Mouse (Mus musculus) neural tube, embryonic 15.5 days (tissue): ENCODE data around the gene Pdia3. TPM values are rescaled to one million over a fixed set of nuclear protein-coding genes. Genes with fewer than 3 reads are reported as not detected.

Experiments
- ATAC-seq: fragments of 200-750 bp; cut with Nextera tagmentation; 2 replicates; pipeline ENCODE4 v1.8.0; 2017; ENCODE audit warnings: mild to moderate bottlenecking, moderate TSS enrichment, moderate library complexity; ENCODE audit not compliant: low FRiP score
- H3K27ac ChIP-seq: fragments of 300-500 bp; sonication (generic); replicated peaks from 2 replicates; pipeline ENCODE4 v1.5.1; 2015; ENCODE audit warnings: mild to moderate bottlenecking, inconsistent platforms
- H3K27me3 ChIP-seq: fragments of 300-500 bp; sonication (generic); replicated peaks from 2 replicates; pipeline ENCODE4 v1.6.1; 2015; ENCODE audit warnings: inconsistent platforms
- H3K36me3 ChIP-seq: fragments of 300-500 bp; sonication (generic); 2 replicates; pipeline ENCODE4 v1.6.1; 2015; ENCODE audit warnings: inconsistent platforms
- H3K4me1 ChIP-seq: fragments of 300-500 bp; sonication (generic); 2 replicates; pipeline ENCODE4 v1.6.1; 2015; ENCODE audit warnings: inconsistent platforms
- H3K4me2 ChIP-seq: fragments of 300-500 bp; sonication (generic); 2 replicates; pipeline ENCODE4 v1.6.1; 2015; ENCODE audit warnings: inconsistent platforms, mild to moderate bottlenecking, moderate library complexity
- H3K4me3 ChIP-seq: fragments of 300-500 bp; sonication (generic); replicated peaks from 2 replicates; pipeline ENCODE4 v1.5.1; 2015; ENCODE audit warnings: mild to moderate bottlenecking, inconsistent platforms
- H3K9ac ChIP-seq: fragments of 300-500 bp; sonication (generic); replicated peaks from 2 replicates; pipeline ENCODE4 v1.6.1; 2015; ENCODE audit warnings: mild to moderate bottlenecking, inconsistent platforms
- H3K9me3 ChIP-seq: fragments of 300-500 bp; sonication (generic); replicated peaks from 2 replicates; pipeline ENCODE4 v1.6.1; 2016; ENCODE audit warnings: inconsistent platforms
- WGBS: fragments of 180-500 bp; shearing (Covaris S2); methylation state at CpG from one replicate; pipeline ENCODE4 v1.1.7; 2015; ENCODE audit warnings: mixed read lengths; 5-methylcytosine and 5-hydroxymethylcytosine counted together
- polyA plus RNA-seq: library from polyadenylated mRNA; unstranded; fragments of >200 nt; fragmentation: Nextera tagmentation; extraction: Ambion mirVana; gene quantifications from 2 replicates; pipeline ENCODE4 v1.2.1, GENCODE M21; 2015

Pdia3 gene
- polyA plus RNA-seq, 1 experiment from 2014 or later = 400 TPM

DNA sequence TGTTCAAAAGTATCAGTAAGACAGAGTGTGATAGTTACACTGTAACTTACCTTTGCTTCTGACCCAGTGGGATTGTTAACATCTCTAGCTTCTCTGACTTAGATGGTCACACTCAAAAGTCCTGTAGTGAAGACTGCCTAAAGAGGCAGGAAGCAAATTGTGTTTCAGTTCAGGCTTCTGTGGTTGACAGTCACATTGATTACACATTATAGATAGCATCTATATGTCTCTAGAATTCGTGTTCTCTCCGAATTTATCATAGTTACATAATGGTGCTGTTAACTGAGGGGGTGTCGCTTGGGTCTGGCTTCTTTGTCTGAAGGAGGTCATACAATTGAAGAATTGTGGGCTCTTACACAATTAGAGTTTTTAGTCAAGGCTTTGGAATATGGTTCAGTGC lies 1.5 kb downstream of the Pdia3 start:
- ATAC-seq = no peak
- no peak overlapping the region for H3K27ac ChIP-seq
- H3K36me3 ChIP-seq = peaks cover 15% of the 10 kb centered on the region
- peaks cover 47% of the 10 kb centered on the region for H3K4me1 ChIP-seq
- no peaks in the 10 kb centered on the region for H3K27me3 ChIP-seq
- H3K4me2 ChIP-seq = peak overlapping the region; percentile 61
- WGBS = 40% methylated on average over 3 of the region's 3 CpGs
- H3K9ac ChIP-seq = peak overlapping the region; percentile 97
- no peaks in the 10 kb centered on the region for H3K9me3 ChIP-seq
- H3K4me3 ChIP-seq = peak overlapping the region; percentile 98

DNA sequence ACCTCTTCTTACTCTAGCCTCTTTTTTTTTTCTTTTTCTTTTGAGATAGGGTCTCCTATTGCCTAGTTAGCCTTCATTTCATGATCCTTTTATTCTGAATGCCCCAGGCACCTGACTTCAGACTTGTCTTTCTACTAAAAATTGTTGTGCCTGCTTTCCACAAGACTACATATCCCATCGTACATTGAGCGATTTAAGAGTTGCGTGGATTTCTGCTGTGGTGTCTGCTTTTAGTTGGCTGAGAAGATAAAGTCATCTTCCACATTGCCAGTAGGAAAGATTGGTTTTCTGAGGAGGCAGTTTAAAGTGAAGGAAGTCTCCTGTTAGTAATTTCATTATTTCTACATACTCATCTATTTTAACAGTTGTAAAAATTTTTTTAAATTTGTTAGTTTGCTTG lies 2.0 kb downstream of the Pdia3 start:
- WGBS = 80% methylated on average over 3 of the region's 3 CpGs
- H3K27me3 ChIP-seq = no peaks in the 10 kb centered on the region
- H3K4me2 ChIP-seq = peak overlapping the region; percentile 61
- H3K9me3 ChIP-seq = no peaks in the 10 kb centered on the region
- H3K36me3 ChIP-seq = peaks cover 15% of the 10 kb centered on the region
- ATAC-seq = no peak
- H3K4me1 ChIP-seq = peaks cover 47% of the 10 kb centered on the region
- H3K4me3 ChIP-seq = peak overlapping the region; percentile 98
- no peak overlapping the region for H3K27ac ChIP-seq
- peak overlapping the region; percentile 97; the same call in 1 of the 2 replicates for H3K9ac ChIP-seq

DNA sequence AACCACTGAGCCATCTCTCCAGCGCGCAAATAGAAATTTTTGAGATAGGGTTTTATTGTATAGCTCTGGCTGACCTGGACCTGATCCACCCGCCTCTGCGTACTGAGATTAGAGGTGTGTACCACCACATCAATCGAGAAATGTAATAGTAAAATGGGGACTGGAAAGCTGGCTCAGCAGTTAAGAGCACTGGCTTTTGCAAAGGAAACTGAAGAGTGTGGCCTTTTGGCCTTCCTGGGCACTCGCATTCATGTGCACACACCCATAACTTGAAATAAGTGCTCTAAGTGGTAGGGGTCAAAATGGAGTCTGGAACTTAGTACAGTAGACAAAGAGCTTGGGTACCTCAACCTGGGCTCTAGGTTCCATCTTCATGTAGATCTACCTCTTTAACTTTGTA lies 2.8 kb downstream of the Pdia3 start:
- WGBS = 94% methylated on average over 6 of the region's 6 CpGs
- Histone ChIP-seq H3K27ac (no peak overlapping the region), H3K36me3 (peaks cover 17% of the 10 kb centered on the region), H3K4me3 (no peak overlapping the region), H3K9ac (no peak overlapping the region), H3K9me3 (no peaks in the 10 kb centered on the region), H3K4me2 (peak overlapping the region; percentile 61), H3K27me3 (no peaks in the 10 kb centered on the region), H3K4me1 (peaks cover 47% of the 10 kb centered on the region)
- ATAC-seq = no peak

DNA sequence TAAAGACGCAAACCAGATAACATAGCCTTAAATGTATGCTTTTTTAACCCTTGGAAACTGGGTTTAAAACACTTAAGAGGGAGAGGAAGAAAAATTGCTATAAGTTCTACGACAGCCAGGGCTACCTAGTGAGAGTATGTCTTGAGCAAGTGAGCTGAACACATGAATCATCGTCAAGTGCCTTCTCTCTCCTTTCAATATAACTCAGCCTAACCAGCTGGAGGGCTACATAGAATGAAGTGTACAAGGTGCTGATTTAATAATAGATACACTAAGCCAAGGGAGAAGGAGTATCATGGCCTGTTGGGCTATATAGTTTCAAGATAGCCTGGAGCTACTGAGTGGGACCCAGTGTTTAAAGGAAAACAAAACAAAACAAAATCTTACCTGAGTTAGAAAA lies 4.9 kb downstream of the Pdia3 start:
- 92% methylated on average over 3 of the region's 3 CpGs for WGBS
- Histone ChIP-seq H3K27me3 (no peaks in the 10 kb centered on the region), H3K9ac (no peak overlapping the region), H3K36me3 (peaks cover 30% of the 10 kb centered on the region), H3K4me2 (no peak overlapping the region), H3K4me1 (peaks cover 37% of the 10 kb centered on the region), H3K27ac (no peak overlapping the region), H3K4me3 (no peak overlapping the region), H3K9me3 (no peaks in the 10 kb centered on the region)
- ATAC-seq = no peak

DNA sequence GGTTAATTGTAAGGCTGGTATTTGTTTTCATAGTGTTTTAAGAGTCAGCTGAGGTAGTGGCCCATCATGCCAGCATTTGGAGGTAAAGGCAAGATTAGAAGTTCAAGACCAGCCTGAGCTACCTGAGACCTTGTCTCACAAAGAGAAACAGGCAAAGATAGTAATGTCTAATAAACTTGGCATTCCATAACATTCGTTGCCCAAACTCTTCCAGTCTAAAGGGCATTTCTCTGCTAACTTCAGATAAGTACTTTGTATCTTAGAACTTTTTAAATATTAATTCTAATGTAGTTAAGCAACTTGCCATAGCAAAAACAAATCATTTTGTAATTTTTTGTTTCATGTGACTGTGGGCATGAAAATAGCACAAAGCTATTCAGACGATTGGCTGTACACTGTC lies 9.6 kb downstream of the Pdia3 start:
- 91% methylated on average over 2 of the region's 2 CpGs for WGBS

DNA sequence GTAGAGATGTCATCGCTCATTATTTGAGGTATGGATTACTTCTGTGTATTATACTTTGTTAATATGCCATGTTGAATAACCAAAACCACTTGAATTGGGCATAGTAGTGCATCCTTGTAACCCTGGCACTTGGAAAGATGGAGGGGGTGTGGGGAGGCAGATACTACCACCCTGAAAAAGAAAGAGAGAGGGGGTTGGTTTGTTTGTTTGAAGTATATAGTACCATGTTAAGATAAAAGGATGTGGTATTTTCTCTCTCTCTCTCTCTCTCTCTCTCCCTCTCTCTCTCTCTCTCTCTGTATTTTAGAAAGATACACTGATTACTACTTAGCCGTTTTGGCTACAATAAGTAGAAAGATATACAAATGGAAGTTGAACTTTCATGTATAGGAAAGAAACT lies 12.3 kb downstream of the Pdia3 start:
- Histone ChIP-seq H3K4me1 (no peaks in the 10 kb centered on the region), H3K27ac (no peak overlapping the region), H3K4me3 (no peak overlapping the region), H3K27me3 (no peaks in the 10 kb centered on the region), H3K4me2 (no peak overlapping the region), H3K36me3 (peaks cover 77% of the 10 kb centered on the region), H3K9me3 (no peaks in the 10 kb centered on the region), H3K9ac (no peak overlapping the region)
- WGBS = 97% methylated on average over 2 of the region's 2 CpGs
- ATAC-seq = no peak

More for the DNA sequence above, 9.6 kb downstream of the Pdia3 start:
- H3K36me3 ChIP-seq = peaks cover 63% of the 10 kb centered on the region
- no peak overlapping the region for H3K9ac ChIP-seq
- H3K27me3 ChIP-seq = no peaks in the 10 kb centered on the region
- H3K4me1 ChIP-seq = peaks cover 4% of the 10 kb centered on the region
- H3K4me2 ChIP-seq = no peak overlapping the region
- H3K9me3 ChIP-seq = no peaks in the 10 kb centered on the region
- H3K27ac ChIP-seq = no peak overlapping the region
- H3K4me3 ChIP-seq = no peak overlapping the region
- ATAC-seq = no peak

DNA sequence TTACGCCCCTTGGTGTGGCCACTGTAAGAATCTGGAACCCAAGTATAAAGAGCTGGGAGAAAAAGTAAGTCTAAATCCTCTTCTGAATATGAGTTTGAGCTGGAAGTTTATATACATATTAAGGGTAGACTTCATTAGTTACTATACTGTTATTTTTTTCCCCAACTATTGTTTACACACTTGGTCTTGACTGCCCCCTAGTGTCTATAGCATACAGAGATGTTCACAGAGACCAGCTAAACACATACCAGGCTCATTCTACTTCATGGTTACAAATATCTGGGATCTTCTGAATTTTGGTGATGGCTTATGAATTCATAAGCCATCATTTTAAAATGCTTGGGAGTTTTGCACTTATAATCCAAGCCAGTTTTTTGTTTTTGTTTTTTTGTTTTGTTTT lies 21.3 kb downstream of the Pdia3 start:
- WGBS = 97% methylated on average over 1 of the region's 1 CpGs
- Histone ChIP-seq H3K27ac (no peak overlapping the region), H3K36me3 (peaks cover 91% of the 10 kb centered on the region), H3K9me3 (no peaks in the 10 kb centered on the region), H3K27me3 (no peaks in the 10 kb centered on the region), H3K4me1 (no peaks in the 10 kb centered on the region), H3K4me2 (no peak overlapping the region), H3K4me3 (no peak overlapping the region), H3K9ac (no peak overlapping the region)
- ATAC-seq = no peak

DNA sequence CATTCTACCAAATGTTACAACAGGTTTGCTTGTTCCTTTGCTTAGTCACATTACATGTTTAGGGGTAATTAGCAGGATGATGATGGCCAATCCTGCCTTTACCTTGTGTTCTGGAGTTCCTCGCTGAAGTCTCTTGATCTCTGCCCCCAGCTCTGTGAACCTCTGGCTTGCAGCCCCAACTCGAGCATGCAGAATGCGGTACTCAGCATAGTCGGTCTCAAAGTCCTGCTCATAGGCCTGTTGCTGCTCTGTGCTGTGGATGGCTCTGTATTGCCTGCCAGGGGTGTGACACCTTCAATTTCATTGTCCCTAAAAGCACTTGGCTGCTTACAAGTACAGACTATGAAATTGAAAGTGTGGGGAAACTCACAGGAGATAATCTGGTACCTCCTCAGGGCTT lies 26.2 kb downstream of the Pdia3 start:
- Histone ChIP-seq H3K4me1 (peaks cover 15% of the 10 kb centered on the region), H3K36me3 (peaks cover 44% of the 10 kb centered on the region), H3K27me3 (peaks cover 25% of the 10 kb centered on the region), H3K4me3 (no peak overlapping the region), H3K9me3 (no peaks in the 10 kb centered on the region), H3K9ac (no peak overlapping the region), H3K27ac (no peak overlapping the region), H3K4me2 (no peak overlapping the region)
- ATAC-seq = no peak
- WGBS = 79% methylated on average over 4 of the region's 4 CpGs

DNA sequence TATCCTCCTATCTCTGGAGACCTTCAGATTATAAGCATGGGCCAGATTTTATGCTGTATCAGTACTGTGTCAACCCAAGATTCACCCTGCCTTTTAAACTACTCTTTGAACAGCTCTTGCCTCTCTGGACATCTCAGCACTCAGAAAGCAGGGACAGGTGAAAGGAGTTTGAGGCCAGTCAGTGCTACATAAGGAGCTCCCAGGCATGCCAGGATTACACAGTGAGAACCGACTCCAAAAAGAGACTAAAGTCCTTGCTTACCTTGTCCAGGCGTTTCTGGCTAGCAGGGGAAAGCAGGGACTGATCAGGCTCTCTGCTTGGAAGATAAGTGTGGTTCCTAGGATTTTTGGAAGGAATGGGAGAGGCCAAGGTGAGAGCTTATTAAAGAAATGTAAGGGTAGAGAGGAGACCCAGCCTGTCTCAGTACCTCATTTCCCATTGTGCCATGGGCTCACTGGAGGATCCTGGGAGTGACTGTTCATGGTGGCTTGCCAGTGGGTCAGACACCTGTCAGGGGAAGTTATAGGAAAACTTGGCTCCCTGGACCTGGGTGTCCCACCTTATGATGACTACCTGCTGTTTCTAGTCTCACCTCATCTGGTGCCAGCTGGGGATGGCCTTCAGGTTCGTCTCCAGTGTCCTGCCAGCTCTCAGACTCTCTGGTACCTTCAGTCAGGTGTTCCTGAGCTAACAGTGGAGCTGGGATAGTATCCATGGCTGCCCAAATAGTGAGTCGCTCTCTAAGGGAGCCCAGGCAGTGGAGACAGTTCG lies 27.4 kb downstream of the Pdia3 start:
- peaks cover 25% of the 10 kb centered on the region for H3K27me3 ChIP-seq
- no peak overlapping the region for H3K27ac ChIP-seq
- no peak for ATAC-seq
- no peak overlapping the region for H3K4me3 ChIP-seq
- WGBS = 60% methylated on average over 5 of the region's 5 CpGs
- H3K36me3 ChIP-seq = peaks cover 34% of the 10 kb centered on the region
- H3K9ac ChIP-seq = no peak overlapping the region
- H3K9me3 ChIP-seq = no peaks in the 10 kb centered on the region
- peaks cover 15% of the 10 kb centered on the region for H3K4me1 ChIP-seq
- H3K4me2 ChIP-seq = no peak overlapping the region

DNA sequence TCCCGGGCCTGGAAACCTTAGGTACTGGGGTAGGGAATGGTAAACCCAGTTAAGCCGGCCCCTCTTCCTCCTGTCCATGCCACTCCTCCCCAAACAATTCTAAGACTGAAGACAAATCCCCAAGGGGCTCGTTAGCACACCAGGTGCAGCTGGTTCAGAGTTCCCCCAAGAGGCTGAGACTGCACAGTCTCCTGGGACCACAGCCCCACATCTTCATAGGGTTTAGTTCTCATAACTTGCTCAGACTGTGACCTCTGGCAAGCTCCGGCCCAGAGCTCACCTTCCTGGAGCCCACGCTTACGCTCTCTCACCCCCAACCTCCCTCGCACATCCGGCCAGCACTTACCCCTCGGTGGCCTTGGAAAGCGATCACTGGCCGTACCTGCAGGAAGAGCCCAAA lies 28.2 kb downstream of the Pdia3 start:
- 16% methylated on average over 11 of the region's 11 CpGs for WGBS
- peaks cover 15% of the 10 kb centered on the region for H3K4me1 ChIP-seq
- no peak overlapping the region for H3K27ac ChIP-seq
- H3K36me3 ChIP-seq = peaks cover 31% of the 10 kb centered on the region
- ATAC-seq = no peak
- peaks cover 25% of the 10 kb centered on the region for H3K27me3 ChIP-seq
- peak overlapping the region; percentile 62 for H3K4me2 ChIP-seq
- H3K9me3 ChIP-seq = no peaks in the 10 kb centered on the region
- no peak overlapping the region for H3K9ac ChIP-seq
- H3K4me3 ChIP-seq = peak overlapping the region; percentile 33

DNA sequence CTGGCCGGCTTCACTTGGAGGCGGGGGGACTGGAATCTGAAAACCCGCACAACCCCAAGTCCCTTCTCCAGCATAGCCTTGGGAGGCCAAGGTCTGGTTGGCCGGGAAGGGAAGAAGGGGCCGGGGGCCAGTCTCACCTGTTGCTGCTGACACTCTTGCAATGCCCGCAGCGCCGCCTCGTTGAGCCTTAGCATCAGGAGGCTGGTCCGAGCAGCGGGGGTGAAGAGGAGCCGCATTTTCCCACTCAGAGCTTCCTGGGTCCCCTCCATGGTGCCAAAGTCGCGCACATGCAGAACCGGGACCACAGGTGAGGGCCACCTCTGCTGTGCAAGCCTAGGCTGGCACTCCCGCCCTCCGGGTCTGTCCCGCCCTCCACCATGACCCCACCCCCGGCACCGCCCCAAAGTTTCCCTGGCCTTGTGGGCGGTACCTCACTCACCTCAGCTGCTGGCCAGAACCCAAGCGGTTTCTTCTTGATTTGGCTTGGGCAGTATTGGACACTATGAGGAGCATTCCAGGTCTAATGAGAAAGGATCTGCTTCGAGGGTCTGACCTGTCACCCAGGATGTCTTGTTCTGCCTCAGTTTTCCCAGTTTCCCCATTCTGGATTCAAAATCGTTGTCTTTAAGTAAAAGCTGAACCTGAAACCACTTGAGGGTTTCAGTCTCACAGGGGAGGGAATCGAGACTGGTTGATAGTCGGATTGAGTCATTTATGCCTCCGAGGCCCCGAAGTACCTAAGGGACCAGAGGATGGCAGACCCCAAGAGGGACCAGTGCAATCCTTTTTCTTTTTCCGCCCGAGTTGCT lies 28.9 kb downstream of the Pdia3 start:
- ATAC-seq = no peak

DNA sequence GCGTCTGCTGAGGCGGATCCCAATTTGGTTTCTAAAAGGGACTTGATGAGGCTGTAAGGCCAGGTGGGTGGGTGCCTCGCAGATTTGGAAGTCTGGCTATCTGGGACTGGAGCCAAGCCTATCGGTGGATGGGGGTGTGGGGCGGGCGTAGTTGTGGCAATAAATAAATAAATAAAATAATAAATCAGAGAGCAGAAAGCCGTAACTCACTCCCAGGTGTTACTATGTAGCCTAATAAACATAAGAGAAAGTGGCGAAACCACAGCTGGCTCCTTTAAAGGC lies 29.4 kb downstream of the Pdia3 start:
- 4% methylated on average over 8 of the region's 8 CpGs for WGBS
- 0 out of 2 replicates have a peak overlapping the region, but pooled peaks have one; percentile 3 for H3K9ac ChIP-seq

More for the DNA sequence above, 28.9 kb downstream of the Pdia3 start:
- Histone ChIP-seq H3K4me1 (peaks cover 15% of the 10 kb centered on the region), H3K9ac (0 out of 2 replicates have a peak overlapping the region, but pooled peaks have one; percentile 3), H3K4me2 (peak overlapping the region; percentile 62), H3K9me3 (no peaks in the 10 kb centered on the region), H3K36me3 (peaks cover 25% of the 10 kb centered on the region), H3K27me3 (peaks cover 25% of the 10 kb centered on the region), H3K27ac (no peak overlapping the region), H3K4me3 (peak overlapping the region; percentile 33)
- WGBS = 2% methylated on average over 30 of the region's 30 CpGs

More for the DNA sequence above, 29.4 kb downstream of the Pdia3 start:
- peaks cover 20% of the 10 kb centered on the region for H3K36me3 ChIP-seq
- H3K4me2 ChIP-seq = peak overlapping the region; percentile 62
- peaks cover 17% of the 10 kb centered on the region for H3K4me1 ChIP-seq
- peak overlapping the region; percentile 33 for H3K4me3 ChIP-seq
- ATAC-seq = no peak
- H3K27me3 ChIP-seq = peaks cover 25% of the 10 kb centered on the region
- no peak overlapping the region for H3K27ac ChIP-seq
- no peaks in the 10 kb centered on the region for H3K9me3 ChIP-seq
